Mouse (Mus musculus): ENCODE data around the gene Tmem116.

Tmem116 gene

GRCm38 (mm10) chr5:121543370-121543769 lies 91.7 kb downstream of the Tmem116 start:
- DNase-seq, result no peak

DNA sequence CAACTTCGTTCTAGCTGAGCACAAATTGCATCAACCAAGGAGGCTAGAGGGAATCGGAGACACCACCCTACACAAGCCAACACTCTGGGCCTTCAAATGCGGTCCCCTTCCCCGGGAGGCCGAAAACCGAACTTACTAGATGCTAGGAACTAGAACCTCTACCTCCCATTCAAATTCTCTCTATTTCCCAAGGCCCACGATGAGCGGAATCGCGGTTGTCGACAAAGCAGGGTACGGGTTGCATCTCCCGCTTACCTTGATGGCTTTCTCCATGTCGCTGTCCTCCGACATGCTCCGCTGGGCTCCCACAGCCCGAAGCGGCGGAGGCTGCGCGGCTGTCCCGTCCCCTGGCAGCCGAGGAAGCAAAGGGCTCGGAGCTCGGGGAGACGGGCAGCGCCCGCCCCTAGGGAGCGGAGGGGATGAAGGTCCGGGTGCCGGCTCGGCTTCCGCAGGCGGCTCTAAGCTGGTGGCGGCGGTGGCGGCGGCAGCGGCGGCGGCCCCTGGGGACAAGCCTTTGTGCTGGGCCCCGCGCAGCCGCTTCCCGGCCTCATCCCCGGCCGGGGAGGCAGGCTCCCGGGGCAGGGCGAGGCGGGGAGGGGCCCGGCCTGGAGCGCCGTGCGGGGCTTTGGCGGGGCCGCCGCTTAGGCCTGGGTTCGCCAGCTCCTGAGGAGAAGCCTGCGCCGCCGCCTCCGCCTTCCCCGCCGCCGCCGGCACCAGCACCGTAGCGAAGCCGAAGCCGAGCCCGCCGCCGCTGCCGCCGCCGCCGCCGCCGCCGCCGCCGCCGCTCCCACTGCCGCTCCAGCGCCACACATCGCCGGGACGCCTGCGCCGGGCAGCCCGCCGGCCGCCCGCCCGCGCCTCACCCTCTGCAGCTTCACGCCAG lies 93.5 kb downstream of the Tmem116 start, which contains the start of the genes Adam1a and Gm42878:
Gene Adam1a, minus strand, starts transcription at position 573 of the 883 bp plus-strand sequence.
Gene Gm42878, minus strand, starts transcription at position 573 of the 883 bp plus-strand sequence.
- peak; percentile 95 for DNase-seq

DNA sequence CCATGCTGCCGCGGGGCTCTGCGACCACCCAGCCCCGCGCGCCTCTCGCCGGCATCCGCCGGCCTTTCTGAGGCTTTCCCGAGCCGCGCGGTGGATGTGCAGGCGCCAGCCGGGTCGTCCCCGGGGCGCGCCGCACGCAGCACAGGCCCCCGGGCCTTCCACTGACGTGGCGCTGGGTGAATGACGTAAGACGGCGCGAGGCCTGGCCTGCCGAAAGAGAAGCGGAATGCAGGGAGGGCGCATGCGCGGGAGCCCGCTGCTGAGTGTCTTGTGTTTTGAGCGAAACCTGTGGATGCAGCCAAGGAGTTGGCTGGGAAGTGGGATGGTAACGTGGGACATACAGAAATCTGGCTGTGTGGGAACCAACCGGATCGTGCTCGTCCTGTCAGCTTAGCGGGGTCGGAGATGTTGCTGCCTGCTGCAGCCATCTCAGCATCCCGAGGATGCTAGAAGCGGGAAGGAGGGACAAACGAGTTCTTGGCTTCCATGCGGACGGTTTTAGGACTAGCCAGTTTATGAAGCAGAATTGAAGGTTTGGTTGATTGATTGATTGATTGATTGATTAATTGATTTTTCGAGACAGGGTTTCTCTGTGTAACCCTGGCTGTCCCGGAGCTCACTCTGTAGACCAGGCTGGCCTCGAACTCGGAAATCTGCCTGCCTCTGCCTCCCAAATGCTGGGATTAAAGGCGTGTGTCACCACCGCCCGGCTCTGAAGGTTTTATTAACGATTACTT lies 94.3 kb downstream of the Tmem116 start, which contains the start of gene Mapkapk5:
Gene Mapkapk5, minus strand, starts transcription at position 113 of the 737 bp plus-strand sequence.
- peak; percentile 99 for DNase-seq

DNA sequence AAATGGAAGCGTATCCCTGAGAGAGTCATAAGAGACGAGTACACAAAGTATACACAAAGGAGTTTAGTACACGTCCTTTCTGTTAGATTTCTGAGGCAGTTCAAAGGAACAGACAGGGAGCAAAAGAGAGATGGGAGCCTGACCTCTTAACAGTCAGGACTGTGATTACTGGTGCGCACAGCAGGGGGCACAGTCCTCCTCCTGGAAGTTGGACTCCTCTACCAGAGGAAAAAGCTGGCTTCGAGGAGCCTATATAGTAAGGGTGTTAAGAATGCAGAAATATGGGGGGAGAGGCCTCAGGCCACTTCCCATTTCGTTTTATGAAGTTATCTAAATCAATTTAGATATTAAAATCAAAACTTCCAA lies 94.8 kb downstream of the Tmem116 start:
- no peak for DNase-seq

GRCm38 (mm10) chr5:121547084-121547483 lies 95.4 kb downstream of the Tmem116 start:
- DNase-seq, result no peak

- DNase-seq, result no peak
Observed at GRCm38 (mm10) chr5:121549196-121549595, 97.5 kb downstream of the Tmem116 start.

DNA sequence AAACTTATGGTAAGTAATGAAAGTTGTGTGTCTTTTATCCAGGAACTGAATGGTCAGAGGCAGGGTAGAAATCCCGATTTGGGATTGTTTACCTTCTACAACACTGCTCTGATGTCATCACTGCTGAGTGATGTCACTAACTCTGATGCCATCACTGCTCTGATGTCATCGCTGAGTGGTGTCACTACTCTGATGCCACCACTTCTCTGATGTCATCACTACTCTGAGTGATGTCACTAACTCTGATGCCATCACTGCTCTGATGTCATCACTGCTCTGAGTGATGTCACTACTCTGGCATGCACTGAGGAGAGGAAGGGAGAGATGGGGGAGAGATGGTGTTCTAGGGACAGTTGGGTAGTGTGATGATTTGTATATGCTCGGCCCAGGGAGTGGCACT lies 110.7 kb downstream of the Tmem116 start:
- no peak for DNase-seq

DNA sequence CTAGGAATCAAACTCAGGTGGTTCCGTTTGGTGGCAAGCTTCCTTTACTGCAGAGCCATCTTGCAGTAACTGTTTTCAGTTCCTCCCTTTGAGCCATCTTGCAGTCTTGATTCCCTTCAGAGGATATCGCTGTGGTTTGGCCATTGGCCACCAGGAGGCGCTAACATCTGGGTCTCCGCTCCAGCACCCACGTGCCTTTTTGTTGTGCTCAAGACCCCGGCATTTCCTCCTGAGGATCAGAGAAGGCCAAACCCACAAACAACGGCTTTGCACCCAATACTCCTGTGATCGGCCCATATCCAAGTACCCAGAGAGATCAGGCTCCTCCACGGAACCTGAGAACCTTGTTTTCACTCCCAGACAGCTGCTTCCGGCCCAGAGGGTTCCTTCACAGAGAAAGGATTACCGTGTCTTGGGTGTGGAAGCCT lies 112.8 kb downstream of the Tmem116 start:
- DNase-seq, result peak; percentile 98

- peak; percentile 87 for DNase-seq
Observed at GRCm38 (mm10) chr5:121566035-121566681, 114.5 kb downstream of the Tmem116 start.

DNA sequence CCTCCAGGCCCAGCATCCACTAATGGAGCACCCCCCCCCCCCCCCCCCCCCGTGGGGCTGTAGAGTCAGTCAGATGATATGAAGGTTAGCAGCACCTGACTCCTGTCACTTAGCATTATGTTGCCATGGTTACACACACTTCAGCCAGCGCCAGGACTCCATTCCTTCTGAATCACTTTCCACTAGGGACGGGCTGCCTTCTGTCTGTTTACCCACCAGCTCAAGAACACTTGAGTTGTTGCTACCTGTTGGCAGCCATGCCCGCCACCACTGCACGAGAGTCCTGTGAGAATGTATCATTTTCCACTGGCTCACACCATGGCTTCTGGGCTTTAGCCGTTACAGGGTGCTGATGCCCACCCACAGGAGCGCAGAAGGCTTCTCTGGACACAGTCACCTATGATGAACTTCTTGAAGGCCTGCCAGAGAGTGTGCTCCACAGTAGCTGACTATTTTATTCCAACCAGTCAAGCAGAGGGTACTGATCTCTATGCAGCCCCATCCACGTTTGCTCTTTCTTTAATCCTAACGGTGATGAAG lies 118.3 kb downstream of the Tmem116 start:
- DNase-seq, result peak; percentile 91

DNA sequence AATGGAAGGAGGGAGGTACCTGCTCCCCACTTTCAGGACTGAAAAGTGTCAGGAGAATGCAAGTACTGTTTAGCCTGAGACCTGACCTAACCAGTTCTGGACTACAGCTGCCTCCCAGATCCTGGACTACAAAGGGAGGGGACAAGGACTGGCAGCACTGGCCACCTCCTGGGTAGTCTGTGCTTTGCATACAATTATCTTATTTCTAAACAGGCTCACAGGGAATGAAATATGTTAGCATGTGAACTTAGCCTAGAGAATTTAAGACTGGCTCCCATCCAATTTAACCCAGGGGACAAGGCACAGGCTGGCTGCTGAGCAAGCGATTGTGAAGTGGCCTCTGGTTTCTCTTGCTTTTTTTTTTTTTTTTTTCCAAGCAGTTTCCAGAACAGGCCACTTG lies 119.1 kb downstream of the Tmem116 start:
- no peak for DNase-seq

All from heart, adult 11 months (tissue).